Mouse (Mus musculus): Measurements from ENCODE around the gene Myo15b.

- TF ChIP-seq CTCF (conservative IDR thresholded peaks at IDR 0.05; ENCODE audit: low read length) (no peak), NANOG (IDR thresholded peaks at IDR 0.05; ENCODE audit: borderline replicate concordance, low read length) (no peak)
Observed at GRCm38 (mm10) chr11:115911632-115912376, 53.6 kb downstream of the Myo15b start, which contains the start of gene Smim6.

Measured in E14TG2a.4 (cell line).